Mouse (Mus musculus) urinary bladder, postnatal 0 days (tissue): ENCODE results near the gene Gm6482. TPM values are rescaled to one million over a fixed set of nuclear protein-coding genes. Genes with fewer than 3 reads are reported as not detected.

ENCODE experiments used
- polyA plus RNA-seq: library from polyadenylated mRNA; unstranded; fragments of >200 nt; fragmentation: Nextera tagmentation; extraction: Ambion mirVana; gene quantifications from 2 replicates; pipeline ENCODE4 v1.2.1, GENCODE M21; 2015

Gene Gm6482
- not detected in 2 replicates for polyA plus RNA-seq

DNA sequence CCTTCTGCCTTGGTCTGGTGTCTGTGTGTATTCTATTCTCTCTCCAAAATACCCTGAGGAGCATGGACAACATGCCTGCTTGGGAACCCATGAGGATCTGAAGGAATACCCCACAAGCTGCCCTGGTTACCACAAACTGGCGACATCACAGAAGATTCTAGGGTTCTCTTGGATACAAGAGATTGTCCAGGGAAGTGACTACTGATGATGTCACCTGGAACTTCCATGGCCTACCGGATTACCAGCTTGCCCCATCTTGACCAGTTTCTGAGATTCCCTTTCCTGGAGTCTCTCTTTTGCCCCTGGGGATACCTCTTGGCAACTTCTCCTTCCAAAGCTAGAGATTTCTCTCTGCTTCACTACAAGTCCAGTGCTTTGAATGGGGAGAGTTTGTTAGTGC is at the start of gene Gm6482:
Gm6482 (minus strand) TSS at position 101 of the 400 bp plus-strand sequence.

DNA sequence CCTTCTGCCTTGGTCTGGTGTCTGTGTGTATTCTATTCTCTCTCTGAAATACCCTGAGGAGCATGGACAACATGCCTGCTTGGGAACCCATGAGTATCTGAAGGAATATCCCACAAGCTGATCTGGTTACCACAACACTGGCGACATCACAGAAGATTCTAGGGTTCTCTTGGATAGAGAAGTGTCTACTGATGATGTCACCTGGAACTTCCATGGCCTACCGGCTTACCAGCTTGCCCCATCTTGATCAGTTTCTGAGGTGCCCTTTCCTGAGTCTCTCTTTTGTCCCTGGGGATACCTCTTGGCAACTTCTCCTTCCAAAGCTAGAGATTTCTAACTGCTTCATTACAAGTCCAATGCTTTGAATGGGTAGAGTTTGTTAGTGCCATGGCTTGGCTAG is 45.3 kb upstream of the Gm6482 start, which contains the start of gene Gm7954:
Gm7954 (minus strand) TSS at position 101 of the 400 bp plus-strand sequence.

DNA sequence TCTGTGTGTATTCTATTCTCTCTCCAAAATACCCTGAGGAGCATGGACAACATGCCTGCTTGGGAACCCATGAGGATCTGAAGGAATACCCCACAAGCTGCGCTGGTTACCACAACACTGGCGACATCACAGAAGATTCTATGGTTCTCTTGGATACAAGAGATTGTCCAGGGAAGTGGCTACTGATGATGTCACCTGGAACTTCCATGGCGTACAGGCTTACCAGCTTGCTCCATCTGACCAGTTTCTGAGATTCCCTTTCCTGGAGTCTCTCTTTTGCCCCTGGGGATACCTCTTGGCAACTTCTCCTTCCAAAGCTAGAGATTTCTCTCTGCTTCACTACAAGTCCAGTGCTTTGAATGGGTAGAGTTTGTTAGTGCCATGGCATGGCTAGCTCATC is 21.8 kb downstream of the Gm6482 start, which contains the start of gene Gm7945:
Gm7945 (minus strand) TSS at position 101 of the 400 bp plus-strand sequence.

Other genes with a start within 250 kb of the Gm6482 start
- not detected in 2 replicates for gene Sftpd, start 223.1 kb downstream of the Gm6482 start, polyA plus RNA-seq
- gene Gm2832, start 129.5 kb downstream of the Gm6482 start, polyA plus RNA-seq: not detected in 2 replicates
- gene Gm5798, start 59.7 kb downstream of the Gm6482 start, polyA plus RNA-seq: not detected in 2 replicates
- not detected in 2 replicates for gene Gm7945, start 21.9 kb downstream of the Gm6482 start, polyA plus RNA-seq
- gene Gm7954, start 45.2 kb upstream of the Gm6482 start, polyA plus RNA-seq: not detected in 2 replicates
- not detected in 2 replicates for gene Gm3486, start 81.2 kb upstream of the Gm6482 start, polyA plus RNA-seq
- gene Gm7970, start 147.3 kb upstream of the Gm6482 start, polyA plus RNA-seq: not detected in 2 replicates
- not detected in 2 replicates for gene 1700049E17Rik2, start 164.9 kb upstream of the Gm6482 start, polyA plus RNA-seq
- not detected in 2 replicates for gene Gm3072, start 216.3 kb upstream of the Gm6482 start, polyA plus RNA-seq
- not detected in 2 replicates for gene Gm3676, start 238.2 kb upstream of the Gm6482 start, polyA plus RNA-seq